Mouse (Mus musculus) spleen, adult 2 months (tissue): ENCODE data around the gene 4930539E08Rik.

Source experiments
- CTCF ChIP-seq: fragments of 200-500 bp; IDR thresholded peaks from 2 replicates; pipeline ENCODE4 v1.5.1; 2011; ENCODE audit warnings: mild to moderate bottlenecking, inconsistent platforms; ENCODE audit not compliant: insufficient read depth, insufficient read length, insufficient replicate concordance; ENCODE audit errors: extremely low read depth
- POLR2A ChIP-seq: fragments of 200-500 bp; IDR thresholded peaks from 2 replicates; pipeline ENCODE4 v1.6.1; 2011; ENCODE audit warnings: low read depth, low read length, inconsistent platforms

DNA sequence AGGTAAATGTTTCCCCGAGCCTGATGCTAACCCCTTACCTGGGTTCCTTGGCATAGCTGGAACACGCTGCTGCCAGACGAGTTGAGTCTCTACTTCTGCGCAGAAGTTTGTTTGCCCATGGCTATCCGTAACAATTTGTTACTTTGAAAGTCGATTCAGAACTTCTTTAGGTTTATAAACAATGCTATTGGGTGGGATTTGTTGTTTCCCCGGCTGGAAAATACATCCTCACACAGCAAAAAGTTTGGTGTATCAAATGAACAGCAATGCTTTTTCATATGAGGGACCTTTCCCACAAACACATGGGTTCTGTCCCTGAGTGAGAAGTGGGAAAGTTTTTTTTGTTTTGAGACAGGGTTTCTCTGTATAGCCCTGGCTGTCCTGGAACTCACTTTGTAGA, 28.6 kb upstream of the 4930539E08Rik start, which contains the start of gene Pxt1:
- no peak for TF ChIP-seq CTCF
- TF ChIP-seq POLR2A, result no peak
